Mouse (Mus musculus) embryonic facial prominence, embryonic 10.5 days (tissue): Measurements from ENCODE around the gene Snx32. TPM values are rescaled to one million over a fixed set of nuclear protein-coding genes. Genes with fewer than 3 reads are reported as not detected.

Experiments used
- DNase-seq: peaks from one replicate; pipeline ENCODE4 v3.0.0-alpha.2; 2017; ENCODE audit warnings: low spot score
- H3K27ac ChIP-seq: fragments of 300-500 bp; sonication (generic); replicated peaks from 2 replicates; pipeline ENCODE4 v1.5.1; 2016; ENCODE audit warnings: mild to moderate bottlenecking
- H3K27me3 ChIP-seq: fragments of 300-500 bp; sonication (generic); replicated peaks from 2 replicates; pipeline ENCODE4 v1.6.1; 2016; ENCODE audit warnings: low read depth, mild to moderate bottlenecking; ENCODE audit not compliant: poor library complexity, severe bottlenecking
- H3K36me3 ChIP-seq: fragments of 300-500 bp; sonication (generic); replicated peaks from 2 replicates; pipeline ENCODE4 v1.6.1; 2016; ENCODE audit warnings: mild to moderate bottlenecking, moderate library complexity
- H3K4me1 ChIP-seq: fragments of 300-500 bp; sonication (generic); 2 replicates; pipeline ENCODE4 v1.6.1; 2016
- H3K4me3 ChIP-seq: fragments of 300-500 bp; sonication (generic); 2 replicates; pipeline ENCODE4 v1.5.1; 2016; ENCODE audit warnings: mild to moderate bottlenecking, moderate library complexity
- H3K9me3 ChIP-seq: fragments of 300-500 bp; sonication (generic); 2 replicates; pipeline ENCODE4 v1.6.1; 2016; ENCODE audit warnings: mild to moderate bottlenecking
- WGBS: fragments of 180-500 bp; shearing (Covaris S2); methylation state at CpG from one replicate; pipeline ENCODE4 v1.1.7; 2016; 5-methylcytosine and 5-hydroxymethylcytosine counted together
- polyA plus RNA-seq: library from polyadenylated mRNA; unstranded; fragments of >200 nt; fragmentation: Nextera tagmentation; extraction: Ambion mirVana; gene quantifications from 2 replicates; pipeline ENCODE4 v1.2.1, GENCODE M21; 2016

Gene Snx32
- polyA plus RNA-seq, 1 experiment from 2014 or later = 8.4 TPM

- H3K4me3 ChIP-seq = no peak overlapping the region
- H3K36me3 ChIP-seq = no peaks in the 10 kb centered on the region
- peaks cover 27% of the 10 kb centered on the region for H3K4me1 ChIP-seq
- 68% methylated on average over 9 of the region's 9 CpGs for WGBS
- peaks cover 9% of the 10 kb centered on the region; the same call in 1 of the 2 replicates for H3K9me3 ChIP-seq
- no peak overlapping the region for H3K27ac ChIP-seq
- DNase-seq = no peak
- peaks cover 56% of the 10 kb centered on the region for H3K27me3 ChIP-seq
Observed at GRCm38 (mm10) chr19:5444371-5444908, 65.9 kb downstream of the Snx32 start.

Other genes starting within 250 kb of the Snx32 start
- gene Pacs1, start 237.4 kb downstream of the Snx32 start, polyA plus RNA-seq = 24.8 and 25.6 TPM in 2 replicates
- 456 and 467 TPM in 2 replicates for gene Sf3b2, start 215.1 kb downstream of the Snx32 start, polyA plus RNA-seq
- gene Gal3st3, start 212.2 kb downstream of the Snx32 start, polyA plus RNA-seq = 8.5 and 8.6 TPM in 2 replicates
- not detected in 2 replicates for gene Catsper1, start 174.8 kb downstream of the Snx32 start, polyA plus RNA-seq
- gene Cst6, start 161.0 kb downstream of the Snx32 start, polyA plus RNA-seq = 0.24 and 0.65 TPM in 2 replicates
- gene Eif1ad, start 143.8 kb downstream of the Snx32 start, polyA plus RNA-seq = 90.4 and 93.7 TPM in 2 replicates
- 570 and 593 TPM in 2 replicates for gene Banf1, start 143.4 kb downstream of the Snx32 start, polyA plus RNA-seq
- 89.4 and 96.6 TPM in 2 replicates for gene Sart1, start 121.8 kb downstream of the Snx32 start, polyA plus RNA-seq
- 0.28 and 0.72 TPM in 2 replicates for gene Tsga10ip, start 108.0 kb downstream of the Snx32 start, polyA plus RNA-seq
- 222 and 242 TPM in 2 replicates for gene Drap1, start 85.6 kb downstream of the Snx32 start, polyA plus RNA-seq
- gene AI837181, start 85.4 kb downstream of the Snx32 start, polyA plus RNA-seq = 49.5 and 55.0 TPM in 2 replicates
- not detected in 2 replicates for gene Fosl1, start 63.0 kb downstream of the Snx32 start, polyA plus RNA-seq
- 6.2 and 7.4 TPM in 2 replicates for gene Ccdc85b, start 52.6 kb downstream of the Snx32 start, polyA plus RNA-seq
- 101 and 109 TPM in 2 replicates for gene Fibp, start 49.9 kb downstream of the Snx32 start, polyA plus RNA-seq
- 1.1 and 1.5 TPM in 2 replicates for gene Ctsw, start 42.0 kb downstream of the Snx32 start, polyA plus RNA-seq
- 75.8 and 80.6 TPM in 2 replicates for gene Efemp2, start 36.6 kb downstream of the Snx32 start, polyA plus RNA-seq
- 41.1 and 45.1 TPM in 2 replicates for gene Mus81, start 22.1 kb downstream of the Snx32 start, polyA plus RNA-seq
- 3,028 and 3,069 TPM in 2 replicates for gene Cfl1, start 20.1 kb downstream of the Snx32 start, polyA plus RNA-seq
- not detected in 2 replicates for gene 1700020D05Rik, start 6.8 kb downstream of the Snx32 start, polyA plus RNA-seq
- 0.83 and 1.3 TPM in 2 replicates for gene Ovol1, start 50.1 kb upstream of the Snx32 start, polyA plus RNA-seq
- gene Ap5b1, start 57.5 kb upstream of the Snx32 start, polyA plus RNA-seq = 2.1 and 2.6 TPM in 2 replicates
- 174 and 177 TPM in 2 replicates for gene Rnaseh2c, start 91.3 kb upstream of the Snx32 start, polyA plus RNA-seq
- gene Kat5, start 99.7 kb upstream of the Snx32 start, polyA plus RNA-seq = 59.7 and 60.7 TPM in 2 replicates
- gene Rela, start 126.9 kb upstream of the Snx32 start, polyA plus RNA-seq = 34.3 and 36.8 TPM in 2 replicates
- gene Sipa1, start 153.2 kb upstream of the Snx32 start, polyA plus RNA-seq = 28.7 and 31.2 TPM in 2 replicates
- gene Map3k11, start 178.2 kb upstream of the Snx32 start, polyA plus RNA-seq = 32.1 and 34.0 TPM in 2 replicates
- 30.3 and 30.6 TPM in 2 replicates for gene Pcnx3, start 178.4 kb upstream of the Snx32 start, polyA plus RNA-seq
- gene Kcnk7, start 193.8 kb upstream of the Snx32 start, polyA plus RNA-seq = 0.19 and 0.23 TPM in 2 replicates
- gene Ehbp1l1, start 215.8 kb upstream of the Snx32 start, polyA plus RNA-seq = 7.9 and 8.0 TPM in 2 replicates
- 147 and 151 TPM in 2 replicates for gene Fam89b, start 219.1 kb upstream of the Snx32 start, polyA plus RNA-seq
- 3.4 and 3.5 TPM in 2 replicates for gene Ltbp3, start 230.4 kb upstream of the Snx32 start, polyA plus RNA-seq